Mouse (Mus musculus) liver, adult 2 months (tissue): ENCODE measurements around the gene Nr1h2.

Experiments used
- CTCF ChIP-seq: fragments of 200-500 bp; IDR thresholded peaks from 2 replicates; pipeline ENCODE4 v1.5.1; 2011; ENCODE audit warnings: low read depth, low read length, control low read depth
- POLR2A ChIP-seq: fragments of 200-500 bp; IDR thresholded peaks from 2 replicates; pipeline ENCODE4 v1.6.1; 2011; ENCODE audit warnings: low read length, control low read depth; ENCODE audit not compliant: insufficient read depth; ENCODE audit errors: extremely low read depth

- TF ChIP-seq CTCF, result no peak
- no peak for TF ChIP-seq POLR2A
Observed at GRCm38 (mm10) chr7:44591348-44592116, 37.8 kb upstream of the Nr1h2 start.
